Mouse (Mus musculus): Measurements from ENCODE around the gene Slc2a6.

GRCm38 (mm10) chr2:27073407-27073806 lies 45.6 kb upstream of the Slc2a6 start:
- TF ChIP-seq CTCF (IDR thresholded peaks at IDR 0.05; ENCODE audit: low read depth), result no peak
- TF ChIP-seq EP300 (optimal IDR thresholded peaks at IDR 0.05), result no peak
